Mouse (Mus musculus) thymus, postnatal 25 days (tissue): ENCODE measurements around the gene Ribc2.

Experiments
- DNase-seq: peaks from one replicate; pipeline ENCODE4 v3.0.0; 2022

Ribc2 gene

GRCm38 (mm10) chr15:85179528-85180180, 47.8 kb downstream of the Ribc2 start:
- no peak for DNase-seq

GRCm38 (mm10) chr15:85180368-85180767, 48.5 kb downstream of the Ribc2 start:
- DNase-seq = peak; percentile 3

GRCm38 (mm10) chr15:85182063-85182462, 50.2 kb downstream of the Ribc2 start:
- DNase-seq = no peak

DNA sequence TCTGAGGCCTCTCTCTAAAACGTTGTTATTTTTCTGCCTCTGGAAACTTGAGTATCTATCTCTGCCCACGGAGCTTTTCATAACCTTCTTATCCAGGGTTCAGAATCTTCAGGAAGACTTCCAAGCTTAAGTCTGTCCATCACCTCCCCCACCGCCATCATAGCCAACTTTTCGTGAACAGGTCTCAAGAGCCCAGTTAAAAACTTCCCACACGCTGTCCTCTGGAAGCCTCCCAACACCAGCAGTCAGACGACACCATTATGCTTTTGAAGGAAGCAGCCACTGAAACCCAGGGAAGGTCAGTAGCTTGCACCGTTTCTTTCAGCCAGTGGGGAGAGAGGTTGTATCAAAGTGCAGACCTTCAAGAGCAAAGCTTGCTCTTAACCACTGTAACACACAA, 55.0 kb downstream of the Ribc2 start:
- no peak for DNase-seq

DNA sequence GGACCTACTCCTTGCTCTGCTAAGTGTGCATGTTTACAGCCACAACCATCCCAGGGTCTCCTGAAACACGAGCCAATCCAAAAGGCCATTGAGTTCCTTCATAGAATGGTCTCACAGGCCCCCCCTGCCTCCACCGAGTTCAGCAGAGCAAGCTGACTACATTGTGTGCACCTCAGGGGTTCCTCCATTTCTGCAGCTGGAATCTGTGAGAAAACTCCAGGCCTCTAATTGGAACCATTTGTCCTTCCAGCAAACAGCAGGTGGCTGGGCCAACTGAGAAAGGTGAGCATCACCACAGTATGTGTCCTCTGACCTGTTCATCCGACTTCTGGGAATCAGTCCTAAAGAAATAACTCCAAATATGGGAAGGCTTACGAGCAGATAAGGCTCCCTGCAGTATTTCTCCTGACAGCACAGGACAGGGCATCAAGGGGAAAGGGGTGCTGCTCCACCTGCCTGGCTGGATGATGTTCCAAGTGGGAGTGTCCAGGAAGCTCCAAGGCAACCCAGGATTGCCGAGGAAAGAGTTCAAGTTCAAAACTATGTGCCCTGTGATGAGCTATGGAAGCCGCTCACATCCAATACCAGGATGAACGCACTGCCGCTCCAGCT, 56.4 kb downstream of the Ribc2 start:
- no peak for DNase-seq
